Mouse (Mus musculus): Measurements from ENCODE around the gene Lrrc4b.

Gene Lrrc4b

GRCm38 (mm10) chr7:44485572-44486195, 56.9 kb downstream of the Lrrc4b start:
- ChIA-PET CTCF (interaction anchor here (0.5 to 3.5 kb wide), 58 partner anchors 7 to 690 kb away, joined by 3 to 23 read pairs (median 4); partner anchors contain the start of genes Emc10 (in 2 of the 4), Fam71e1 (in 2 of the 4), Josd2 (in 1 of the 4) and Lrrc4b (in 1 of the 4)), POLR2A (interaction anchor here (0.5 to 5.3 kb wide), 71 partner anchors 8 to 1159 kb away, joined by 3 to 100 read pairs (median 4); partner anchors contain the start of genes Emc10 (in 3 of the 4), Fam71e1 (in 3 of the 4), Josd2 (in 3 of the 4) and 1700028J19Rik (in 1 of the 4))

GRCm38 (mm10) chr7:44486927-44487575, 58.2 kb downstream of the Lrrc4b start:
- CTCF ChIA-PET: interaction anchor here in 3 of 4 experiments (0.6 to 3.5 kb wide), 11 partner anchors 10 to 900 kb away, joined by 3 to 23 read pairs (median 4); partner anchors contain the start of genes Emc10 (in 1 of the 3) and Fam71e1 (in 1 of the 3)
- POLR2A ChIA-PET: interaction anchor here in 3 of 4 experiments (0.7 to 5.3 kb wide), 23 partner anchors 9 to 241 kb away, joined by 3 to 100 read pairs (median 4); partner anchors contain the start of genes Emc10 (in 2 of the 3), Fam71e1 (in 2 of the 3), Josd2 (in 2 of the 3) and 1700028J19Rik (in 1 of the 3)

GRCm38 (mm10) chr7:44487936-44488335, 59.1 kb downstream of the Lrrc4b start:
- ChIA-PET POLR2A (interaction anchor here in 2 of 4 experiments (1.0 to 5.3 kb wide), 7 partner anchors 8 to 183 kb away, joined by 3 to 100 read pairs (median 5); partner anchors contain the start of genes Emc10 (in 2 of the 2), Fam71e1 (in 2 of the 2) and Josd2 (in 1 of the 2)), CTCF (interaction anchor here in 1 of 4 experiments (3.5 kb wide), 1 partner anchor 9 kb away, joined by 23 read pairs; the partner anchor contains the start of genes Emc10 and Fam71e1)

GRCm38 (mm10) chr7:44488545-44488944, 59.7 kb downstream of the Lrrc4b start:
- CTCF ChIA-PET: interaction anchor here in 1 of 4 experiments (0.9 kb wide), 1 partner anchor 150 kb away, joined by 3 read pairs; no protein-coding TSS in a partner anchor
- POLR2A ChIA-PET: interaction anchor here in 2 of 4 experiments (1.6 to 5.3 kb wide), 4 partner anchors 8 to 20 kb away, joined by 4 to 100 read pairs (median 50); partner anchors contain the start of genes Emc10 (in 2 of the 2), Fam71e1 (in 2 of the 2) and Josd2 (in 1 of the 2)

- ChIA-PET POLR2A (interaction anchor here in 1 of 4 experiments (0.7 kb wide), 1 partner anchor 739 kb away, joined by 3 read pairs; no protein-coding TSS in a partner anchor), CTCF (interaction anchor here in 2 of 4 experiments (0.6 to 2.4 kb wide), 2 partner anchors 28 to 32 kb away, joined by 3 to 5 read pairs; no protein-coding TSS in a partner anchor)
Measured at GRCm38 (mm10) chr7:44490281-44490680, 61.5 kb downstream of the Lrrc4b start.

- ChIA-PET POLR2A (interaction anchor here in 3 of 4 experiments (0.6 to 1.3 kb wide), 4 partner anchors 23 to 245 kb away, joined by 3 read pairs; partner anchors contain the start of genes 1700028J19Rik (in 1 of the 3) and 2410002F23Rik (in 1 of the 3)), CTCF (interaction anchor here in 2 of 4 experiments (0.5 to 2.4 kb wide), 2 partner anchors 27 to 123 kb away, joined by 5 to 15 read pairs; no protein-coding TSS in a partner anchor)
Measured at GRCm38 (mm10) chr7:44491391-44491790, 62.6 kb downstream of the Lrrc4b start.

- CTCF ChIA-PET: interaction anchor here in 3 of 4 experiments (1.0 to 2.4 kb wide), 4 partner anchors 7 to 141 kb away, joined by 3 to 5 read pairs (median 3); no protein-coding TSS in a partner anchor
- POLR2A ChIA-PET: interaction anchor here in 2 of 4 experiments (0.6 to 1.3 kb wide), 6 partner anchors 21 to 142 kb away, joined by 3 read pairs; no protein-coding TSS in a partner anchor
Measured at GRCm38 (mm10) chr7:44492166-44492826, 63.5 kb downstream of the Lrrc4b start.

- ChIA-PET POLR2A (interaction anchor here (0.5 to 7.2 kb wide), 17 partner anchors 8 to 248 kb away, joined by 3 to 100 read pairs (median 6); partner anchors contain the start of genes Josd2 (in 2 of the 4), 1700028J19Rik (in 1 of the 4) and 2410002F23Rik (in 1 of the 4)), CTCF (interaction anchor here in 3 of 4 experiments (0.6 to 1.3 kb wide), 5 partner anchors 9 to 355 kb away, joined by 3 to 9 read pairs (median 3); partner anchors contain the start of genes Atf5 (in 1 of the 3), Il4i1 (in 1 of the 3) and Nup62 (in 1 of the 3))
Measured at GRCm38 (mm10) chr7:44494681-44495080, 65.9 kb downstream of the Lrrc4b start.

GRCm38 (mm10) chr7:44495086-44495485, 66.3 kb downstream of the Lrrc4b start:
- ChIA-PET CTCF (interaction anchor here in 3 of 4 experiments (0.6 to 3.1 kb wide), 7 partner anchors 9 to 355 kb away, joined by 3 to 23 read pairs (median 3); partner anchors contain the start of genes Atf5 (in 1 of the 3), Il4i1 (in 1 of the 3) and Nup62 (in 1 of the 3)), POLR2A (interaction anchor here (0.5 to 7.2 kb wide), 24 partner anchors 8 to 270 kb away, joined by 3 to 100 read pairs (median 6); partner anchors contain the start of genes 1700028J19Rik (in 2 of the 4), 2410002F23Rik (in 2 of the 4), Josd2 (in 2 of the 4) and Izumo2 (in 1 of the 4))

- ChIA-PET POLR2A (interaction anchor here (0.5 to 7.2 kb wide), 110 partner anchors 9 to 1022 kb away, joined by 3 to 100 read pairs (median 4); partner anchors contain the start of genes Atf5 (in 3 of the 4), Il4i1 (in 3 of the 4), Josd2 (in 3 of the 4) and Nup62 (in 3 of the 4)), CTCF (interaction anchor here in 3 of 4 experiments (0.5 to 3.1 kb wide), 32 partner anchors 10 to 816 kb away, joined by 3 to 23 read pairs (median 4); partner anchors contain the start of genes Pold1 (in 2 of the 3), Josd2 (in 1 of the 3) and Nr1h2 (in 1 of the 3))
Measured at GRCm38 (mm10) chr7:44495992-44496770, 67.4 kb downstream of the Lrrc4b start, which contains the start of the genes Emc10 and Fam71e1. Gene Emc10, minus strand, starts transcription at chr7:44496529. Gene Fam71e1, plus strand, starts transcription at chr7:44496581.

- POLR2A ChIA-PET: interaction anchor here (0.5 to 7.2 kb wide), 83 partner anchors 9 to 860 kb away, joined by 3 to 100 read pairs (median 5); partner anchors contain the start of genes Atf5 (in 3 of the 4), Il4i1 (in 3 of the 4), Josd2 (in 3 of the 4) and Nup62 (in 3 of the 4)
- CTCF ChIA-PET: interaction anchor here in 3 of 4 experiments (0.5 to 3.1 kb wide), 25 partner anchors 11 to 816 kb away, joined by 3 to 23 read pairs (median 4); partner anchors contain the start of genes Pold1 (in 2 of the 3) and Nr1h2 (in 1 of the 3)
Measured at GRCm38 (mm10) chr7:44496771-44497109, 67.9 kb downstream of the Lrrc4b start.

- ChIA-PET POLR2A (interaction anchor here (0.5 to 7.2 kb wide), 52 partner anchors 9 to 1808 kb away, joined by 3 to 100 read pairs (median 5); partner anchors contain the start of genes Josd2 (in 3 of the 4), Nup62 (in 2 of the 4), 1700028J19Rik (in 1 of the 4) and 2410002F23Rik (in 1 of the 4)), CTCF (interaction anchor here (0.6 to 3.1 kb wide), 15 partner anchors 7 to 293 kb away, joined by 3 to 23 read pairs (median 4); partner anchors contain the start of gene Pold1 (in 1 of the 4))
Measured at GRCm38 (mm10) chr7:44497361-44498055, 68.7 kb downstream of the Lrrc4b start.

GRCm38 (mm10) chr7:44498922-44499321, 70.1 kb downstream of the Lrrc4b start:
- CTCF ChIA-PET: interaction anchor here (0.5 to 1.7 kb wide), 14 partner anchors 20 to 430 kb away, joined by 3 to 12 read pairs (median 5); partner anchors contain the start of genes Ap2a1 (in 1 of the 4) and Pold1 (in 1 of the 4)

GRCm38 (mm10) chr7:44500046-44500445, 71.2 kb downstream of the Lrrc4b start:
- CTCF ChIA-PET: interaction anchor here (0.6 to 2.5 kb wide), 20 partner anchors 19 to 315 kb away, joined by 3 to 9 read pairs (median 6); partner anchors contain the start of gene Pold1 (in 2 of the 4)
- POLR2A ChIA-PET: interaction anchor here in 3 of 4 experiments (0.8 to 7.2 kb wide), 13 partner anchors 12 to 254 kb away, joined by 3 to 65 read pairs (median 4); partner anchors contain the start of genes Kcnc3 (in 2 of the 3), 1700028J19Rik (in 1 of the 3), 2410002F23Rik (in 1 of the 3) and Josd2 (in 1 of the 3)

More at GRCm38 (mm10) chr7:44498922-44499321, 70.1 kb downstream of the Lrrc4b start:
- POLR2A ChIA-PET: interaction anchor here in 3 of 4 experiments (0.6 to 7.2 kb wide), 18 partner anchors 8 to 253 kb away, joined by 3 to 100 read pairs (median 4); partner anchors contain the start of genes Josd2 (in 2 of the 3), 1700028J19Rik (in 1 of the 3), 2410002F23Rik (in 1 of the 3) and Kcnc3 (in 1 of the 3)

Data from embryonic stem cell, embryonic (primary cell).